Mouse (Mus musculus): ENCODE data around the gene Cntrl. TPM values are rescaled to one million over a fixed set of nuclear protein-coding genes. Genes with fewer than 3 reads are reported as not detected.

The Cntrl gene
- polyA plus RNA-seq, 1 experiment: 3.3 TPM

DNA sequence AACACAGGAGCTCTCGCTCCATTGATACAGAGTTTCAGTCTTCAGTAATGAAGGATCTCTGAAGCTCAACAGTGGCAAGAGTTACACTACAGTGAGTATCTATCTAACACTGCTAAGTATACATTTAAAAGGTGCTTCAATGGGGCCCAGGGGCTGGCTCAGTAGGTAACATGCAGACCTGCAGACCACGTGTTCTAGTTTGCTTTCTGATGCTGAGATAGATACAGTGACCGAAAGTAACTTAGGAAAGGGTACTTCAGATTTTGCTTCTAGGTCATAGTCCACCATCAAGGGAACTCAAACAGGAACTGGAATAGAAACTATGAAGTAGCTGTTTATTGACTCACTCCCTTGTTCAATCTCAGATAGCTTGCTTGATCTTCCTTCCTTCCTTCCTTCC is 102.4 kb downstream of the Cntrl start:
- H3K4me3 ChIP-seq (ENCODE audit: insufficient read depth, low read depth, low read length): no peak overlapping the region
- no peaks in the 10 kb centered on the region for H3K4me1 ChIP-seq (ENCODE audit: control insufficient read depth, insufficient read depth, insufficient read length, low read length)
- H3K27ac ChIP-seq (replicated peaks; ENCODE audit: low read depth, low read length): no peak overlapping the region

DNA sequence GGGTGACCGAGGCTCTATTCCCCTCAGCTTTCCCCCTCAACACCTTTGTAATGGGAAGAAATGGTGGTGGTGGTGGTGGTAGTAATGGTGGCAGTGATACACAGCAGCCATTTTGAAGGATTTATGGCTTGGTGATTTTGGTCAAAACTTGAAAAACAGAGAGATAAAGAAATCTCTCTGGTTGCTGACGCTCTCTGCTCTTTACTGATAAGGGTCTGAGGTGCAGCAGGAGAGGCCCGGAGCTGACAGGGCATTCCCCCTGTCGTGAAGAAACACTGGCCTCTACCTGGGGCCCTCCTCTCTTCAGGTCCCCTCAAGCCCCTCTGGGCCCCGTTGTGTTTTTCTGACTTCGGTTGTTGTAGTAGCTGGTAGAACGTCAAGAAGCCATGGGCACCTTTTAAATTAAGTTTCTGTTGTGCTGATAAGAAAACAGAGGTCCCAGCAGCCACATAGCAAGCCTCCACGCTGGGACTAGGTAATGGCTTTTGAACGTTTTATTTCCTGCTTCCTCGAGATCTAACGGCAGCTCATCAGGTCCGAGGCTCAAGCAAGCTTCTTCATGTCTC is 104.1 kb downstream of the Cntrl start:
- no peak overlapping the region for H3K4me3 ChIP-seq (ENCODE audit: insufficient read depth, low read depth, low read length)
- no peaks in the 10 kb centered on the region for H3K4me1 ChIP-seq (ENCODE audit: control insufficient read depth, insufficient read depth, insufficient read length, low read length)
- no peak overlapping the region for H3K27ac ChIP-seq (replicated peaks; ENCODE audit: low read depth, low read length)

DNA sequence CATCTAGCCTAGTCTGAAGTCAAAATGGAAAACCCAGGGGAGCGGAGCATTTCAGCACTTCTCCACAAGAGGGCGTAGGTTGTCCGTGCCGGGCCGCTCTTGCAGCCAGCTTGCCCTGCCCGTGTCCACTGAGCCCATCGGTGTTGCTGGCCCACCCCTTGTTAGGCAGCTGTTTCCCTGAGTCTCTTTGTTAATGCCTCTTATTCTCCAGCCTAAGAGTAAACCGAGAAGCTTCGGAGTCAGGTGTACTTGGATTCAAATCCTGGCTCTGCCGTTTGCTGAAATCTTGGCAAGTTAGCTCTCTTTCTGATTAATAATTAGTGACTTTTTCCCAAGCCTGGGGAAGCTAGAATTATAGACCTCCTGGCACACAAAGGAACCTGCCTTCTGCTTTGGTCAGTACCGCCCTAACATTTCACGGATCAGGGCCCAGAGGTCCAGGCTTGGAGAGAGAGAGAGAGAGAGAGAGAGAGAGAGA is 105.6 kb downstream of the Cntrl start:
- Histone ChIP-seq H3K4me1 (ENCODE audit: control insufficient read depth, insufficient read depth, insufficient read length, low read length) (no peaks in the 10 kb centered on the region), H3K4me3 (ENCODE audit: insufficient read depth, low read depth, low read length) (peak overlapping the region; percentile 35; the same call in 1 of the 2 replicates), H3K27ac (replicated peaks; ENCODE audit: low read depth, low read length) (no peak overlapping the region)

DNA sequence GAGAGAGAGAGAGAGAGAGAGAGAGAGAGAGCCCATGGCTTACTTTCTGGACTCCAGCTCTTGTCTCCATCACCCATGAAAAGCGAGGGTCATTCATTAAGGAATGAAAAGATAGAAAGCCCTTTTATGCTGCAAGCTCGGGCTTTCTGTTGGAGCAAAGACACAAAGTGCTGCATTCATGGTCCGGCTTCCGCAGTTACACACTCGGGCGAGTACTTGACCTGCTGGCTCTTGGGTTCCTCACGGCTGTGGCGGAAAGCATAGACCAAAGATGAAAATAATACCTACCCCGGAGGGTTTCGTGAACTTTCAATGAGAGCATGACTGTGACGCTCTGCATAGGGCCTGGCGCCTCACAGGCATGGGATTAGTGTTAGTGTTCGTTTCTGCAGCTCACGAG is 106.1 kb downstream of the Cntrl start:
- H3K4me3 ChIP-seq (ENCODE audit: insufficient read depth, low read depth, low read length): no peak overlapping the region
- no peaks in the 10 kb centered on the region for H3K4me1 ChIP-seq (ENCODE audit: control insufficient read depth, insufficient read depth, insufficient read length, low read length)
- no peak overlapping the region for H3K27ac ChIP-seq (replicated peaks; ENCODE audit: low read depth, low read length)

DNA sequence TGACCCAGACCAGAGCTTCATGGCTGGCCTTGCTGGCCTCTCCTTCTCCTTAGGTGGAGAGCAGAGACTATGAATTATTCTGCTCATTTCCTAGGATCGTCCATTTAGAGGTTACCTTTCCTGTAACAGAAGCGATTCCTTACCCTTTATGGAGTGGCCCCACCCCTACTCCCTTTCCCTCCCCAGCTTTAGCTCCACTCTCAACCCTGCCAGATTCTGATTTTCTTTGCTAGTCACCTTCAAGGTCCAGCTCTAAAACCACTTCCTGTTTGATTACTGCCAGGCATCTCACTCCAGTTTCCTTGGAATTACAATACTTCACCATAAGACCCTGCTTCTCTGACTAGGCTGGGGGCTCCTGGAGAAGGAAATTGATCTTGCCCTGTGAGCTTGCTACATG is 107.4 kb downstream of the Cntrl start:
- no peaks in the 10 kb centered on the region for H3K4me1 ChIP-seq (ENCODE audit: control insufficient read depth, insufficient read depth, insufficient read length, low read length)
- H3K4me3 ChIP-seq (ENCODE audit: insufficient read depth, low read depth, low read length): no peak overlapping the region
- no peak overlapping the region for H3K27ac ChIP-seq (replicated peaks; ENCODE audit: low read depth, low read length)

DNA sequence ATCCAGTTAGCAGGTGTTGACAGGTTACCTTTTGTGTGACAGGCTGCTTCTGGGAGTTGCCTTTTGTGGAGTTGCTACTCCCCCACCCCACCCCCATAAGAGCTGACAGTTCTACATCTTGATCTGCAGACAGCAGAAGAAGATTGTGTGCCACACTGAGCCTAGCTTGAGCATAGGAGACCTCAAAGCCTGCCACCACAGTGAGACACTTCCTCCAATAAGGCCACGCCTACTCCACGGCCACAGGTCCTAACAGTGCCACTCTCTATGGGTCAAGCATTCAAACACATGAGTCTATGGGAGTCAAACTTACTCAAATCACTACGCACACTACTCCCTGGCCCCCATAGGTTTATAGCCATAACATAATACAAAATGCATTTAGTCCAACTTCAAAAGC is 109.4 kb downstream of the Cntrl start:
- Histone ChIP-seq H3K27ac (replicated peaks; ENCODE audit: low read depth, low read length) (no peak overlapping the region), H3K4me3 (ENCODE audit: insufficient read depth, low read depth, low read length) (no peak overlapping the region), H3K4me1 (ENCODE audit: control insufficient read depth, insufficient read depth, insufficient read length, low read length) (no peaks in the 10 kb centered on the region)

DNA sequence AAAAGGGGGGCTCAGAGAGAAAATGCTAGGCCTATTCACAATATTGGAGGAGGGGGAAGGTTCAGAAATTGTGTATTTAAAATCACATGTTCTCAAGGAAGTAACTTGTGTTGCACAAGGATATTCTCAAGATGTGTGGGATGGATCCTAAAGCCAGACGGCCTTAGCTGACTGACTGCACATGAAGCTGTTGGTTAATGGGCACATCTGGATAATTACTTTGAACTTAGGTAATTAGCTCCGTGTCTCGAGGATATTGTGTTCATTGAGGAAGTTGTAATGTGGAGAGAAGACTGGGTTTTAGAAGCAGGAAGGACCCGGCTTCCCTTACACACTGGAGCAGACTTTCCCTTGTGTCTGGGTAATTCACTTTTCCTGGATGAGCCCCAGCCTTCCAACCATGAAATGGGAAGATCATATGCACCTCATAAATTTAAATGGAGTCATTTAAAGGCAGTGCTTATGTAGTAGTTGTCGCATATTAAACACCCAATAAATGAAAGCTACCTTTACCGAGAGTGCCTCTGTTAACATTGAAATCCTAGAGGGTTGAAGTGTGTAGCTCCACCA is 113.6 kb downstream of the Cntrl start:
- H3K4me3 ChIP-seq (ENCODE audit: insufficient read depth, low read depth, low read length): no peak overlapping the region
- H3K27ac ChIP-seq (replicated peaks; ENCODE audit: low read depth, low read length): no peak overlapping the region
- H3K4me1 ChIP-seq (ENCODE audit: control insufficient read depth, insufficient read depth, insufficient read length, low read length): no peaks in the 10 kb centered on the region

DNA sequence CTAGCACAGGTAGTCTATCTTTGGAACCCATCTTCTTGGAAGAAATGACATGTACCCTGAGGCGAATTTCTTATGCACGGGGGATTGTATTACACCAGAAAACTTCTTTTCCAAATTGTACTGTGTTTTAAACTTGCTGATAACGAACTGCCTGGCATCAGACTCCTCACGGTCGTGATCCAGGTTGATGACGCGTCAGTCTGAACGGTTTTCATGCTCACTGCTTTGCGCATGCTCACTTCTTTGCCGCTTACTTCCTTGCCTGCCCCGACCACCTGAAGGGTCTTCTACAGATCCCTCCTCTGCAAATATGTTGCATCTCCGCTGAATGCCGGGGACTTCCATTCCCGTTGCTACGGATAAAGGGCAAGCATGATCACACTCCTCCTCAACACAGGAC is 115.0 kb downstream of the Cntrl start:
- Histone ChIP-seq H3K27ac (replicated peaks; ENCODE audit: low read depth, low read length) (no peak overlapping the region), H3K4me1 (ENCODE audit: control insufficient read depth, insufficient read depth, insufficient read length, low read length) (no peaks in the 10 kb centered on the region), H3K4me3 (ENCODE audit: insufficient read depth, low read depth, low read length) (no peak overlapping the region)

DNA sequence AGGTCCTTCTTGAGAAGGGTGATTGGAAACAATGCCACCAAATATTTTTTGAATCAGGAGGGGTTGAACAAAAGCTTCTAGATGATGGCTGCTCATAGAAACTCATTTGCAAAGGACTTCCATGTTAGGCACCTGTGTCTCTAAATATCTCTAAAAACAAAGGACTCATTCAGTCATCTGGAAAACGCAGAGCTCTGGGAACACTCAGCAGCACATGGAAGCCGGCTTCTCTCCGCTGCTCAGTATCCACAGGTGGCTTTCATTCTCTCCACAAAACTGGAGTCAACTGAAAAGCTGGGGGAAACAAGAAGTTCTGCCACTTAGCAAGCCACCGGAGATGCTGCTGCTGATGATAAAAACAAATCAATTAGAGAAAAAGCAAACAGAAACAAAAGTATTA is 118.9 kb downstream of the Cntrl start:
- Histone ChIP-seq H3K4me1 (ENCODE audit: control insufficient read depth, insufficient read depth, insufficient read length, low read length) (no peaks in the 10 kb centered on the region), H3K27ac (replicated peaks; ENCODE audit: low read depth, low read length) (no peak overlapping the region), H3K4me3 (ENCODE audit: insufficient read depth, low read depth, low read length) (no peak overlapping the region)

Other genes with a start within 250 kb of the Cntrl start
- not detected in 2 replicates for gene Cutal, start 235.1 kb upstream of the Cntrl start, polyA plus RNA-seq (2012; ENCODE audit: insufficient read depth, insufficient read length, missing spikeins)
- 33.2 and 33.9 TPM in 2 replicates for gene Psmd5, start 234.5 kb upstream of the Cntrl start, polyA plus RNA-seq (2012; ENCODE audit: insufficient read depth, insufficient read length, missing spikeins)
- gene Phf19, start 195.5 kb upstream of the Cntrl start, polyA plus RNA-seq (2012; ENCODE audit: insufficient read depth, insufficient read length, missing spikeins): 2.3 and 2.4 TPM in 2 replicates
- not detected in 2 replicates for gene Traf1, start 147.7 kb upstream of the Cntrl start, polyA plus RNA-seq (2012; ENCODE audit: insufficient read depth, insufficient read length, missing spikeins)
- gene Hc, start 48.1 kb upstream of the Cntrl start, polyA plus RNA-seq (2012; ENCODE audit: insufficient read depth, insufficient read length, missing spikeins): not detected in 2 replicates
- gene AI182371, start 7.9 kb upstream of the Cntrl start, polyA plus RNA-seq (2012; ENCODE audit: insufficient read depth, insufficient read length, missing spikeins): 0.91 TPM in 1 of 2 replicates, not detected in the other
- 114 and 128 TPM in 2 replicates for gene Rab14, start 91.6 kb downstream of the Cntrl start, polyA plus RNA-seq (2012; ENCODE audit: insufficient read depth, insufficient read length, missing spikeins)
- 804 and 896 TPM in 2 replicates for gene Gsn, start 146.9 kb downstream of the Cntrl start, polyA plus RNA-seq (2012; ENCODE audit: insufficient read depth, insufficient read length, missing spikeins)
- 230 and 257 TPM in 2 replicates for gene Stom, start 227.5 kb downstream of the Cntrl start, polyA plus RNA-seq (2012; ENCODE audit: insufficient read depth, insufficient read length, missing spikeins)